Mouse (Mus musculus): ENCODE results near the gene Ltbp2.

DNA sequence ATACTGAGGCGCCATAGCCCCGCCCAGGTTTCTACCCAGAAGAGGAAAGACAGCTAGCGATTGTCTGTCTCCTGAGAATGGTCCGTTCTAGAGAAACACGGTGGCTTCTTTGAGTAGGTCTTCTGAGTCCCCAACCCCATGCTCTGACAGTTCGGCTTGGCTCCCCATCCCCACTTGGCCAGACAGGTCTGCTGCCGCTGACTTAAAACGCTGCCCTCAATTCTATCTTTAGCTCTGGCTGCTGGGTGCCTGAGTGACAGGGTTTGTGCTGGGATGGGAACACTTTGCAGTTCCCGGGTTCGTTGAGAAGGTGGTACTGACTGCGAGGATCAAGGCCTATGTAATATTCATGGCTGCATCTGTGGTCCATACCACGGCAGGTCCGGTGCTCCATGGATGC is 143.0 kb downstream of the Ltbp2 start:
- TF ChIP-seq POLR2A (IDR thresholded peaks at IDR 0.05; ENCODE audit: low read depth, low read length), result no peak
- no peak for TF ChIP-seq CTCF (conservative IDR thresholded peaks at IDR 0.05; ENCODE audit: insufficient read depth, insufficient read length, low read depth, low read length)
